Mouse (Mus musculus) heart, postnatal 0 days (tissue): ENCODE results near the gene Gm28635. TPM values are rescaled to one million over a fixed set of nuclear protein-coding genes. Genes with fewer than 3 reads are reported as not detected.
A peak's percentile ranks its signal among the peaks of the same experiment; 100 is the strongest.

Experiments used
- ATAC-seq: fragments of 200-750 bp; cut with Nextera tagmentation; 2 replicates; pipeline ENCODE4 v1.8.0; 2017; ENCODE audit warnings: low read depth, moderate number of reproducible peaks, moderate library complexity; ENCODE audit not compliant: insufficient read depth
- DNase-seq: peaks from one replicate; pipeline ENCODE4 v3.0.0-alpha.2; 2016; ENCODE audit warnings: low spot score
- H3K27ac ChIP-seq: fragments of 300-500 bp; sonication (generic); 2 replicates; pipeline ENCODE4 v1.5.1; 2014; ENCODE audit warnings: low read depth, mild to moderate bottlenecking
- H3K27me3 ChIP-seq: fragments of 300-500 bp; sonication (generic); 2 replicates; pipeline ENCODE4 v1.6.1; 2014; ENCODE audit warnings: low read length, mixed read lengths; ENCODE audit not compliant: control insufficient read depth, insufficient read depth
- H3K36me3 ChIP-seq: fragments of 300-500 bp; sonication (generic); replicated peaks from 2 replicates; pipeline ENCODE4 v1.6.1; 2014; ENCODE audit warnings: low read length, mixed read lengths; ENCODE audit not compliant: control insufficient read depth, insufficient read depth
- H3K4me1 ChIP-seq: fragments of 300-500 bp; sonication (generic); 2 replicates; pipeline ENCODE4 v1.6.1; 2014; ENCODE audit warnings: antibody characterized with exemption; ENCODE audit not compliant: control insufficient read depth, insufficient read depth
- H3K4me2 ChIP-seq: fragments of 300-500 bp; sonication (generic); 2 replicates; pipeline ENCODE4 v1.6.1; 2014; ENCODE audit warnings: low read depth, mild to moderate bottlenecking, low read length, moderate library complexity
- H3K4me3 ChIP-seq: fragments of 300-500 bp; sonication (generic); 2 replicates; pipeline ENCODE4 v1.5.1; 2014; ENCODE audit warnings: low read depth, low read length
- H3K9ac ChIP-seq: fragments of 300-500 bp; sonication (generic); replicated peaks from 2 replicates; pipeline ENCODE4 v1.6.1; 2014; ENCODE audit warnings: low read depth, low read length, mixed read lengths
- H3K9me3 ChIP-seq: fragments of 300-500 bp; sonication (generic); replicated peaks from 2 replicates; pipeline ENCODE4 v1.6.1; 2016; ENCODE audit warnings: low read length; ENCODE audit not compliant: control insufficient read depth
- CTCF ChIP-seq: IDR thresholded peaks from 2 replicates; pipeline ENCODE4 v1.5.1; 2016; ENCODE audit warnings: antibody characterized with exemption, control low read depth, low read depth
- EP300 ChIP-seq: IDR thresholded peaks from 2 replicates; pipeline ENCODE4 v1.6.1; 2016; ENCODE audit warnings: antibody characterized with exemption, low read depth
- WGBS: fragments of 180-500 bp; shearing (Covaris S2); extraction: QIAGEN DNeasy Blood & Tissue Kit; methylation state at CpG from one replicate; pipeline ENCODE4 v1.1.7; 2014; 5-methylcytosine and 5-hydroxymethylcytosine counted together
- polyA plus RNA-seq: library from polyadenylated mRNA; unstranded; fragments of >200 nt; fragmentation: Nextera tagmentation; extraction: Ambion mirVana; gene quantifications from 2 replicates; pipeline ENCODE4 v1.2.1, GENCODE M21; 2015
- total RNA-seq: library from RNA; depleted of rRNA; stranded (reverse); fragments of >200 nt; gene quantifications from 2 replicates; pipeline ENCODE4 v1.2.3, GENCODE M21; 2014; ENCODE audit warnings: low replicate concordance

Gm28635 gene
- total and polyA plus RNA-seq, 2 experiments from 2014 or later: not detected

DNA sequence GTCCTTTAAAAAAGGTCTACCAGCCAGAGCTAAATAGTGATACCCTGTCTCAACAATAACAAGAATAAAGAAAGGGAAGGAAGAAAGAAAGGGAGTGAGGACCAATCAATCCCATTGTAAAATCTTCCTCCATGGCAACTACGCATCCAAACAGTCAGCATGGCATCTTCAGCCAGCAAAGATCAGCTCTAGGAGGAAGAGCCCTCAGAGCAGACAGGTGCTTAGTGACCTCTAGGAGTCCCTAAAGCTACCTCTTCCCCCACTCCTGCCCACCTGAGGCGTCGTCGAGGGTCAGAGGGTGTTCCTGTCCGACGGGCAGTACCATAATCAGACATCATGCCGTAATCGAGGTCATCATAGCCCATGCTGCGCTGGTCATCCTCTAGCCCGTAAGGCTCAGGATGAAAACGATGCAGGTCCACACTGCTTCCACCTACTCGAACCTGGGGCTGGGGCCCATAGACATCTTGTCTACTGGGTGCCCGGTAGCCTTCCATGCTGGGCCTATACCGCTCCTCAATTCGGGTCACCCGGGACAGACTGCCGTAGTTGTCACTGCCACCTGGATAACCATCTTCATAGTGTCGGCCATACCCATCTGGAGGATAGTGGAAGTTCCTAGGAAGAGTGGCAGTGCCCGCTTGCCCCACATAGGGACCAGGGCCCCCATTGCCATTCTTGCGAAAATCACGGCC, 58.0 kb downstream of the Gm28635 start:
- H3K36me3 ChIP-seq: peaks cover 75% of the 10 kb centered on the region
- peaks cover 25% of the 10 kb centered on the region for H3K4me1 ChIP-seq
- no peak overlapping the region for H3K4me2 ChIP-seq
- no peaks in the 10 kb centered on the region for H3K27me3 ChIP-seq
- H3K27ac ChIP-seq: no peak overlapping the region
- ATAC-seq: no peak
- H3K9me3 ChIP-seq: no peaks in the 10 kb centered on the region
- no peak overlapping the region for H3K4me3 ChIP-seq
- no peak for TF ChIP-seq CTCF
- TF ChIP-seq EP300: no peak
- DNase-seq: no peak
- 91% methylated on average over 21 of the region's 21 CpGs for WGBS
- no peak overlapping the region for H3K9ac ChIP-seq

DNA sequence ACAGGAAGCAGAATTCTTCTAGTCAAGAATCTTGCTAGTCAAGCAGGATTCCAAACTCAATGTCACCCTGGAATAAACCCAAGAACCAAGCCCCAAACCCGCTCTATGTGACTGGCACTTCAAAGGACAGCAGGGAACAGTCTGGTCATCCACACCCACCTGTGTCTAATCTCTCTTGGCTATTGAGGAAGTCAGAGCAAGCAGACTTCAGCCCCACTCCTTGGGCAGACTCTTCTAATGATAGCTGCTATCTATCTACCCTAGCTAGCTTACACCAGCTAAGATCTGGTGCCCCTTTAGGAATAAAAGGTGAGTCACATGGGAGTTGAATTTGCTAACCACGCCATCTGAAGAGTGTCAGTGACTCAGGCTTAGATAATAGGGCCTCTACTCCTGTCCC, 58.9 kb downstream of the Gm28635 start:
- TF ChIP-seq CTCF (no peak), EP300 (no peak)
- Histone ChIP-seq H3K4me1 (peaks cover 18% of the 10 kb centered on the region), H3K27me3 (no peaks in the 10 kb centered on the region), H3K4me2 (no peak overlapping the region), H3K27ac (peak overlapping the region; percentile 71), H3K4me3 (no peak overlapping the region), H3K9ac (no peak overlapping the region), H3K36me3 (peaks cover 74% of the 10 kb centered on the region), H3K9me3 (no peaks in the 10 kb centered on the region)
- no peak for ATAC-seq
- WGBS: 27% methylated on average over 2 of the region's 2 CpGs
- no peak for DNase-seq

DNA sequence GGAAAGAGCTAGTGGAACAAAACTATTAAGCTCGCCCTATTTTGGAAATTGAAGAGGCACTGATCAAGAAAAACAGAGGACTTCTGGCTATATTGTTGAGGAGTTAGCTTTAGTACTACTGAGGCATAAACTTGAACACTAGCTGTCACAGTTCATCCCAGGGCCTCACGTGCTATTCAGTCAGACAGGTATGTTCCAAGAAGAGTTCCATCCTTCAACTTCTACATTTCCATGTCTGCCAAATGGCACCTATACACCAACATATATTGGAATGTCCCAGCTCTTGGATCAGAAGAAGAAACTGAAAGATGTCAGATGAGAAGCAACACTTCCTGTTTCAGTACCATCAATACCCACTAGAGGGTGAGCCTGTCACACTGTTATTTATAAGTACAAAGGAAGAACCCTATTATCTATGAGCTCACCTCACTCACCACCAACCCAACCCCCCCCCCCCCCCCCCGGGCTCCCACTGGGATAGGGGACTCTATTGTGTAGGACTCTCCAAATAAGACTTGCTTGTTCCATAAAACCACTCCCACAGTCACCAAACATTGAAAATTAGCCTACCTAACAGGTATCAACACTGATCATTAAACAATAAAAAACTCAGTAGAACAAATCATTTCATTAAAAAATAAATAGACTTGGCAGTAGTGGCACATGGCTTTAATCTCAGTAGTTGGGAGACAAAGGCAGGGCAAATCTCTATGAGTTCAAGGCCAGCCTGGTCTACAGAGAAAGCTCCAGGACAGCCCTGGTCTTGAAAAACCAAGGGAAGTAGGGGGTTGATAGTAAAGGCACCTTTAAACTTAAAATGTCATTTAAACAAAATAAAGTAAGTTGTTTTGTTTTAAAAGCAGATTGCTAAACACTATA, 60.0 kb downstream of the Gm28635 start:
- Histone ChIP-seq H3K4me1 (peaks cover 12% of the 10 kb centered on the region), H3K4me2 (no peak overlapping the region), H3K9me3 (no peaks in the 10 kb centered on the region), H3K36me3 (peaks cover 85% of the 10 kb centered on the region), H3K27me3 (no peaks in the 10 kb centered on the region), H3K9ac (no peak overlapping the region), H3K4me3 (no peak overlapping the region), H3K27ac (peak overlapping the region; percentile 71; the same call in 1 of the 2 replicates)
- 60% methylated on average over 3 of the region's 3 CpGs for WGBS
- TF ChIP-seq EP300: no peak
- peak; percentile 78 for TF ChIP-seq CTCF
- ATAC-seq: peak; percentile 84
- DNase-seq: peak; percentile 80

DNA sequence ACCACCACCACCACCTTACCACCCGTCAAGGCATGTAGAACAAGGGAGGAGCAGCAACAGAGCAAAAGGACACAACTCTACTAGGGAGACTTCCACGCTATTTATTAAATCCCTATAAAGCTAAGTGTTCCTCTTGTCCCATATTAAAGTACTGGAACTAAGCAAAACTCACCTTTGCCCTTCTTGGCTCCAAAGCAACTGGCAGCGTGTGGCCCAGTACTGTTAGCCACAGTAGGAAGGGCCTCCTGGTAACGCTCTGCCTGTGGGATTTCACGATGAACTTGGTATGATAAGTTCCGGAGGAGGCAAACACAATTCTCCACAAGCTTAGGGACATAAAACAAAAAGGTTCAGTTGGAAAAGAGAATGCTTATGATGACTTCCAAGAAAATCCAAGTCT, 65.1 kb downstream of the Gm28635 start:
- no peaks in the 10 kb centered on the region for H3K9me3 ChIP-seq
- 88% methylated on average over 6 of the region's 6 CpGs for WGBS

DNA sequence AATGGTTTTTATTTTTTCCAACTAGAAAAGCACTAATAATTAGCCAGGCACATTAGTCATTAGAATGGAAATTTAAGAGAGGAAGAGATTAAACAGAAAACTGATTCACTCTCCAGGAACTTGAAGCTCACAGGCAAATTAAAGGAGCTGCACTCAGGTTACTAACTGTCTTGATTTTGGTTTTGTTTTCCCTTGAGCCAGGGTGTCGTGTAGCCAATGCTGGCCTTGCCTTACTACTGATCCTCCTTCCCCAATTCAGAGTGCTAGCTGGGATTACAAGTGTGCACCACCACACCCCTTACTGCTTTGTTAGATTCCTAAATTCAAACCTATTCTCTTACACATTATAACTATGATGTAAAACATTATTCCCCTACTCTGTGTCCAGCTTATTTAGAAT, 70.0 kb downstream of the Gm28635 start:
- Histone ChIP-seq H3K4me2 (no peak overlapping the region), H3K9ac (no peak overlapping the region), H3K36me3 (peaks cover 99% of the 10 kb centered on the region), H3K27me3 (no peaks in the 10 kb centered on the region), H3K9me3 (no peaks in the 10 kb centered on the region), H3K27ac (no peak overlapping the region), H3K4me3 (no peak overlapping the region), H3K4me1 (no peaks in the 10 kb centered on the region)
- 79% methylated on average over 1 of the region's 1 CpGs for WGBS
- no peak for ATAC-seq
- TF ChIP-seq CTCF (no peak), EP300 (no peak)
- DNase-seq: no peak

More for the DNA sequence above, 65.1 kb downstream of the Gm28635 start:
- no peak overlapping the region for H3K4me3 ChIP-seq
- H3K9ac ChIP-seq: no peak overlapping the region
- peaks cover 99% of the 10 kb centered on the region for H3K36me3 ChIP-seq
- no peaks in the 10 kb centered on the region for H3K27me3 ChIP-seq
- H3K4me2 ChIP-seq: no peak overlapping the region
- DNase-seq: no peak
- no peak for TF ChIP-seq EP300
- no peak for TF ChIP-seq CTCF
- H3K27ac ChIP-seq: no peak overlapping the region
- ATAC-seq: no peak
- no peaks in the 10 kb centered on the region for H3K4me1 ChIP-seq
